Mouse (Mus musculus): ENCODE measurements around the gene Fam111a. TPM values are rescaled to one million over a fixed set of nuclear protein-coding genes. Genes with fewer than 3 reads are reported as not detected.

Fam111a gene
- polyA plus RNA-seq, 1 experiment from 2014 or later, result 9.5 TPM

- peak overlapping the region; percentile 92 for H3K4me2 ChIP-seq (replicated peaks)
- no peaks in the 10 kb centered on the region for H3K27me3 ChIP-seq
- H3K4me1 ChIP-seq (replicated peaks), result peaks cover 5% of the 10 kb centered on the region
- H3K4me3 ChIP-seq (replicated peaks), result peak overlapping the region; percentile 64
- peak; percentile 93 for ATAC-seq
- peak overlapping the region; percentile 81 for H3K9ac ChIP-seq (replicated peaks)
- H3K27ac ChIP-seq, result peak overlapping the region; percentile 74
- H3K36me3 ChIP-seq, result no peaks in the 10 kb centered on the region
- H3K9me3 ChIP-seq, result no peaks in the 10 kb centered on the region
- WGBS, result under 1% methylated on average over 49 of the region's 49 CpGs
Measured at GRCm38 (mm10) chr19:12595530-12596289, 50.2 kb downstream of the Fam111a start.

- peak overlapping the region; percentile 81 for H3K9ac ChIP-seq (replicated peaks)
- no peaks in the 10 kb centered on the region for H3K36me3 ChIP-seq
- H3K4me1 ChIP-seq (replicated peaks), result peaks cover 5% of the 10 kb centered on the region
- 18% methylated on average over 23 of the region's 23 CpGs for WGBS
- H3K27me3 ChIP-seq, result no peaks in the 10 kb centered on the region
- H3K4me3 ChIP-seq (replicated peaks), result peak overlapping the region; percentile 64
- H3K27ac ChIP-seq, result peak overlapping the region; percentile 74
- peak overlapping the region; percentile 92 for H3K4me2 ChIP-seq (replicated peaks)
- ATAC-seq, result peak; percentile 72
- no peaks in the 10 kb centered on the region for H3K9me3 ChIP-seq
Measured at GRCm38 (mm10) chr19:12596290-12597072, 50.9 kb downstream of the Fam111a start.

DNA sequence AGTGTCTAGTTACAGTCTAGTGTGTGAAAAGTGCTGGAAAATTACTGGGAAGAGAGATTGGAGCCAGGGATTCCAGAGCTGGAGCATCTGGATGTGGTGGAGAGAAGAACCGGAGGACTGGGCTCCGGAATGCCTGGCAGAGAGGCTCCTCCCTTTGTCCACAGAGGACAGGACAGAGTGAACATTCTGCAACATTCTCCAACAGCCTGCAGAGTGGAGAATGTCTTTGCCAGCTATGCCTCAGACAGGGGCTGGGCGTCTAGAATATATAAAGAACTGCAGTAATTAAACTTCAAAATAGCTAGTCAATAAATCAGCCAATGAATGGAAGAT is 51.5 kb downstream of the Fam111a start:
- Histone ChIP-seq H3K4me2 (replicated peaks) (peak overlapping the region; percentile 92), H3K4me1 (replicated peaks) (peaks cover 5% of the 10 kb centered on the region), H3K27ac (no peak overlapping the region), H3K36me3 (no peaks in the 10 kb centered on the region), H3K4me3 (replicated peaks) (peak overlapping the region; percentile 64), H3K9me3 (no peaks in the 10 kb centered on the region), H3K9ac (replicated peaks) (peak overlapping the region; percentile 81), H3K27me3 (no peaks in the 10 kb centered on the region)
- ATAC-seq, result no peak
- 64% methylated on average over 3 of the region's 3 CpGs for WGBS

DNA sequence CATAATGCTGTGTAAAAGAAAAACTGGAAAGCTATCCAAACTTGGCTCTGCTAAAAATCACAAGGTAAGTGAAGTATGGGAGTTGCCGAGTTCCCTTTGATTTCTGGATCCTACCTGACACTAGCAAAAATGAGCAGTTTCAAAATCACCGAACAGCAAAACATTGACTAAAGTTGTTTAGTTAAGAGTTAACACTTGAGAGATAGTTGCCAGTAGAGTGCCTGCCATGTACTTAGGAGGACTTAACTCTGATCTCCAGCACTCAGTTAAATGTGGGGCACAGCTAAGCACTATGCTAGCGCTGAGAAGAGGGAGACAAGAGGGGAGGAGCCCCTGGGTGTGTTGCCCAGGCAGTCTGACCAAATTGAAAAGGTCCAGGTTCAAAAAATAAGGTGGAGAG is 53.1 kb downstream of the Fam111a start:
- no peak overlapping the region for H3K27ac ChIP-seq
- no peak for ATAC-seq
- H3K27me3 ChIP-seq, result no peaks in the 10 kb centered on the region
- no peak overlapping the region for H3K4me3 ChIP-seq (replicated peaks)
- no peaks in the 10 kb centered on the region for H3K36me3 ChIP-seq
- H3K4me2 ChIP-seq (replicated peaks), result no peak overlapping the region
- H3K9ac ChIP-seq (replicated peaks), result no peak overlapping the region
- no peaks in the 10 kb centered on the region for H3K9me3 ChIP-seq
- peaks cover 5% of the 10 kb centered on the region for H3K4me1 ChIP-seq (replicated peaks)
- 76% methylated on average over 3 of the region's 3 CpGs for whole genome bisulfite sequencing

DNA sequence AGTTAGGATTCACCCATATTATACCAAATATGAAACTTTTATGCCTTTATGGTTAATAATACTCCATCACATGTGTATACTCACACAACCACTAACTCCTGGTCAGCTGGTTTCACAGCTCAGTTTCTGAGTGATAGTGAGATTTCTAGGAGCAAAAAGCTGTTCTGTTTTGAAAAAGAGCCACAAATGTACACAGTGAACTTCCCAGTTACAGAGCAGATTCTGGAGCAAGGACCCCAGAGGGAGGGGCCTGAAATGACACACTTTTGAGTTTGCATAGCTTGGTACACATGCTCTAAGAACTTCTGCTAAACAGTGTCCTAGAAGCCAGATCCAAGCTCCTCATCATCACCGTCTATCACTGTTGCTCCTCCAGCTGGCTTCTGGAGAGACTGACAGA is 54.1 kb downstream of the Fam111a start, which contains the start of gene Gm4952:
Gene Gm4952, plus strand, starts transcription at position 301 of the 400 bp plus-strand sequence.
- H3K27ac ChIP-seq, result no peak within 1 kb of the TSS
- H3K36me3 ChIP-seq, result no peaks in the 10 kb centered on the region
- H3K9ac ChIP-seq (replicated peaks), result no peak within 1 kb of the TSS
- H3K4me1 ChIP-seq (replicated peaks), result peaks cover 5% of the 10 kb centered on the region
- no peaks in the 10 kb centered on the region for H3K9me3 ChIP-seq
- no peak for ATAC-seq
- no peaks in the 10 kb centered on the region for H3K27me3 ChIP-seq
- H3K4me3 ChIP-seq (replicated peaks), result no peak within 1 kb of the TSS
- 78% methylated on average over 1 of the region's 1 CpGs for WGBS
- no peak within 1 kb of the TSS for H3K4me2 ChIP-seq (replicated peaks)

DNA sequence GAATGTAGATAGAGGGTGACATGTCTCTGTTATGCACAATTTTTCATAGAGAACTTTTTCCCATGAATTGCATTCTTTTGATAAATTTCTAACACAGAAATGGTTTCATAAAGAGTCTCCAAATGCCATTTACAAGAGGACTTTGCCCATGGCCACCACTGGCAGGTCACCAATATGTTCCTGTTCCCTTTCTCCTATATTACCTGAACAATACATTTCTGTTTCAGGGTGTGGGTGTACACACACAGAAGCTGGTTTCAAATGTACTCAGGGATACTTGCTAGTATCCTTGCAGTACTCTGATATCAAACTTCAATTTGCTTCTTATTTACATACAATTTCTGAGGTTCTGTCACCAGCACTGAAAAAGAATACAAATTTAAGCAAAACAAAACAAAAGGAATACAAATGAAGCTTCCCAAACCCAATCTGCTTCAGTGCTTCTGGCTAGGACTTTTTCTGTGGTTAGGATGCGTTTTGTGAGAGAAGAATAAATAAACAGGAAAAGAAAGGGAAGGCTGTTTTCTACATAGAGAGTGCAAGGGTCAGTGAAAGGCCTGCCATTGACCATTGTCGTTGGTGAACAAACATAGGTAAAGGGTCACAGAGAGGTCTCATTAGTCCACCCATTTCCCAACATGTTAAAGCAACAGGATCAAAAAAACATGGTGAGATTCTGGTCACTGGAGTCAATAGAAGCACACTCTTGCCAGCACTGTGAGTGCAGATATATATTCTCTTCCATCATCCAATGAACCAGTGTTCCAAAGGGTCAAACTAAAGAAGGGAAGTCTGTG is 55.3 kb downstream of the Fam111a start:
- Histone ChIP-seq H3K4me2 (replicated peaks) (no peak overlapping the region), H3K27ac (no peak overlapping the region), H3K9me3 (no peaks in the 10 kb centered on the region), H3K36me3 (no peaks in the 10 kb centered on the region), H3K4me3 (replicated peaks) (no peak overlapping the region), H3K9ac (replicated peaks) (no peak overlapping the region), H3K4me1 (replicated peaks) (peaks cover 5% of the 10 kb centered on the region), H3K27me3 (no peaks in the 10 kb centered on the region)
- 50% methylated on average over 2 of the region's 2 CpGs for WGBS
- no peak for ATAC-seq

- H3K27ac ChIP-seq, result no peak overlapping the region
- ATAC-seq, result no peak
Measured at GRCm38 (mm10) chr19:12608336-12608735, 62.8 kb downstream of the Fam111a start.

DNA sequence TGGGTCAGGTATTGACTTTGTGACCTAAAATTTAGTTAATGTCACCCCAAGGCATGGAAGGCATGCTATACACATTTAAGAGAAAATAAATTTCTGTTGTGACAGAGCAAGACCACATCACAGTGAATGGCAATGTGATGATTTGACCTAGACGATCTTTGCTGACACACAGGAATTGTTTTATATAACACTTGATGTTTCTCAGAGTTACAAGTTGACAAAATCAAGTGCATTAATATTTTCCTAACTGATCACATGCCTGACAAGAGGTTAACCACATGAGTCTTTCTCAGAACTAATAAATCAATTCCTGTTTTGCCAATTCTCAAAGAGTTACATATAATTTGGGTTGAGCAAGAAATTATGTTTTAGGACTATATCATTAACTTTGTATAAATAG is 68.1 kb downstream of the Fam111a start:
- H3K4me2 ChIP-seq (replicated peaks), result no peak overlapping the region
- no peaks in the 10 kb centered on the region for H3K36me3 ChIP-seq
- ATAC-seq, result no peak
- H3K9ac ChIP-seq (replicated peaks), result no peak overlapping the region
- H3K9me3 ChIP-seq, result no peaks in the 10 kb centered on the region
- H3K27ac ChIP-seq, result no peak overlapping the region
- H3K27me3 ChIP-seq, result no peaks in the 10 kb centered on the region
- no peaks in the 10 kb centered on the region for H3K4me1 ChIP-seq (replicated peaks)
- H3K4me3 ChIP-seq (replicated peaks), result no peak overlapping the region
- WGBS, result 80% methylated on average over 1 of the region's 1 CpGs

More at GRCm38 (mm10) chr19:12608336-12608735, 62.8 kb downstream of the Fam111a start:
- Histone ChIP-seq H3K9ac (replicated peaks) (no peak overlapping the region), H3K4me3 (replicated peaks) (no peak overlapping the region), H3K4me1 (replicated peaks) (no peaks in the 10 kb centered on the region), H3K9me3 (no peaks in the 10 kb centered on the region), H3K27me3 (no peaks in the 10 kb centered on the region), H3K36me3 (no peaks in the 10 kb centered on the region), H3K4me2 (replicated peaks) (no peak overlapping the region)

- Histone ChIP-seq H3K27ac (no peak within 1 kb of the TSS), H3K9me3 (no peaks in the 10 kb centered on the region), H3K4me1 (replicated peaks) (no peaks in the 10 kb centered on the region), H3K4me2 (replicated peaks) (no peak within 1 kb of the TSS), H3K27me3 (no peaks in the 10 kb centered on the region), H3K9ac (replicated peaks) (no peak within 1 kb of the TSS), H3K36me3 (no peaks in the 10 kb centered on the region), H3K4me3 (replicated peaks) (no peak within 1 kb of the TSS)
- WGBS, result 82% methylated on average over 4 of the region's 4 CpGs
- no peak for ATAC-seq
Measured at GRCm38 (mm10) chr19:12633176-12633575, 87.6 kb downstream of the Fam111a start, which contains the start of gene Glyat. TSS of gene Glyat (plus strand) at chr19:12633308.

- H3K4me1 ChIP-seq (replicated peaks), result no peaks in the 10 kb centered on the region
- WGBS, result 89% methylated on average over 3 of the region's 3 CpGs
- no peak overlapping the region for H3K27ac ChIP-seq
- no peak overlapping the region for H3K9ac ChIP-seq (replicated peaks)
- ATAC-seq, result no peak
- H3K9me3 ChIP-seq, result no peaks in the 10 kb centered on the region
- H3K27me3 ChIP-seq, result no peaks in the 10 kb centered on the region
- no peak overlapping the region for H3K4me2 ChIP-seq (replicated peaks)
- H3K4me3 ChIP-seq (replicated peaks), result no peak overlapping the region
- no peaks in the 10 kb centered on the region for H3K36me3 ChIP-seq
Measured at GRCm38 (mm10) chr19:12634259-12634658, 88.7 kb downstream of the Fam111a start.

DNA sequence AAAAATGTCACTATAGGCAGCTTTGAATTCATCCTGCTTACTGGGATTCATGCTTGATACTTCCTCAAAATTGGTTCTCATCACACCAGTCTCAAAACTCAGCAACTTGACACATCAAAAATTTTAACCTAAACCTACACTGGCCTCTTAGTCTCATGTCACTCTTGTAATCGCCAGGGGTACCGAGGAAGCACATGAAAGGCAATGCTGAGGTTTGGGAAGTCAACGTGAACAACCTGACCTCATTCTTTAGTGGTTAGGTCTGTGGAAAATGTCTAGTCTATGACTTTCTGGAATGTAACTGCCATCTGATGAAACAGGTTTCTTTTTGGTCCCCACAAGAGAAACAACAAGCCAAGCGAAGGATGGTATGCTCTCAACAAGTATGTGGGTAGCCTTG is 89.4 kb downstream of the Fam111a start:
- Histone ChIP-seq H3K9me3 (no peaks in the 10 kb centered on the region), H3K27me3 (no peaks in the 10 kb centered on the region), H3K9ac (replicated peaks) (no peak overlapping the region), H3K27ac (no peak overlapping the region), H3K4me2 (replicated peaks) (no peak overlapping the region), H3K4me3 (replicated peaks) (no peak overlapping the region), H3K36me3 (no peaks in the 10 kb centered on the region), H3K4me1 (replicated peaks) (no peaks in the 10 kb centered on the region)
- ATAC-seq, result no peak
- 92% methylated on average over 4 of the region's 4 CpGs for WGBS

- H3K36me3 ChIP-seq, result no peaks in the 10 kb centered on the region
- H3K27me3 ChIP-seq, result no peaks in the 10 kb centered on the region
- WGBS, result 78% methylated on average over 3 of the region's 3 CpGs
- no peak overlapping the region for H3K4me2 ChIP-seq (replicated peaks)
- no peaks in the 10 kb centered on the region for H3K4me1 ChIP-seq (replicated peaks)
- ATAC-seq, result no peak
- H3K9me3 ChIP-seq, result no peaks in the 10 kb centered on the region
- no peak overlapping the region for H3K27ac ChIP-seq
- H3K9ac ChIP-seq (replicated peaks), result no peak overlapping the region
- H3K4me3 ChIP-seq (replicated peaks), result no peak overlapping the region
Measured at GRCm38 (mm10) chr19:12636863-12637262, 91.3 kb downstream of the Fam111a start.
